Mouse (Mus musculus) hindbrain, embryonic 12.5 days (tissue): ENCODE measurements around the gene Clic4. TPM values are rescaled to one million over a fixed set of nuclear protein-coding genes. Genes with fewer than 3 reads are reported as not detected.

ENCODE experiments used
- ATAC-seq: fragments of 200-750 bp; cut with Nextera tagmentation; 2 replicates; pipeline ENCODE4 v1.8.0; 2017; ENCODE audit warnings: moderate TSS enrichment; ENCODE audit not compliant: low FRiP score
- H3K27ac ChIP-seq: fragments of 300-500 bp; sonication (generic); 2 replicates; pipeline ENCODE4 v1.5.1; 2016; ENCODE audit warnings: mild to moderate bottlenecking
- H3K27me3 ChIP-seq: fragments of 300-500 bp; sonication (generic); 2 replicates; pipeline ENCODE4 v1.6.1; 2016; ENCODE audit warnings: mild to moderate bottlenecking
- H3K36me3 ChIP-seq: fragments of 300-500 bp; sonication (generic); 2 replicates; pipeline ENCODE4 v1.6.1; 2016; ENCODE audit warnings: mild to moderate bottlenecking
- H3K4me1 ChIP-seq: fragments of 300-500 bp; sonication (generic); 2 replicates; pipeline ENCODE4 v1.6.1; 2016
- H3K4me2 ChIP-seq: fragments of 300-500 bp; sonication (generic); replicated peaks from 2 replicates; pipeline ENCODE4 v1.6.1; 2016; ENCODE audit warnings: mild to moderate bottlenecking
- H3K4me3 ChIP-seq: fragments of 300-500 bp; sonication (generic); 2 replicates; pipeline ENCODE4 v1.5.1; 2016; ENCODE audit warnings: mild to moderate bottlenecking
- H3K9ac ChIP-seq: fragments of 300-500 bp; sonication (generic); 2 replicates; pipeline ENCODE4 v1.6.1; 2016; ENCODE audit warnings: mild to moderate bottlenecking, moderate library complexity
- H3K9me3 ChIP-seq: fragments of 300-500 bp; sonication (generic); replicated peaks from 2 replicates; pipeline ENCODE4 v1.6.1; 2016; ENCODE audit warnings: mild to moderate bottlenecking
- WGBS: fragments of 180-500 bp; shearing (Covaris S2); methylation state at CpG from one replicate; pipeline ENCODE4 v1.1.7; 2016; 5-methylcytosine and 5-hydroxymethylcytosine counted together
- polyA plus RNA-seq: library from polyadenylated mRNA; unstranded; fragments of >200 nt; fragmentation: Nextera tagmentation; extraction: Ambion mirVana; gene quantifications from 2 replicates; pipeline ENCODE4 v1.2.1, GENCODE M21; 2016

The Clic4 gene
- polyA plus RNA-seq, 1 experiment from 2014 or later: 159 TPM

DNA sequence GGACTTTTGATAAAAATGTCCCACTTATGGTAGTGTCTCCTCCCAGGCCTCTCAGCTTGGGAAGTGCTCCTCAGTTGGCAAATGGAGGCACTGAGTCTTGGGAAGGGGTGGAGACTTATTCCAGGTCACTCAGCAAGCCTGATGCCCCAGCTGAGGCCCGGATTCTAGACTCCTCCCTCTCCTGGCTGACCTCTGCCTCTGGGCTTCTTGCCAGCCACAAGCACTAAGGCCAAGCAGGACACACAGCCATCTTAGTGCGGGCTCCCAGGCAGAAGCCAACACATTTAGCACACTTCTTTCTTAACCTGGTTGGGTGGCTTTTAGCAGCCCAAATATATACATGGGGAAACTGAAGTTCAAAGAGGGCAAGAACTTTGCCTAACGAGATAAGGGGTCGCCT is 33.9 kb upstream of the Clic4 start:
- Histone ChIP-seq H3K4me1 (peaks cover 13% of the 10 kb centered on the region; the same call in 1 of the 2 replicates), H3K4me2 (0 out of 2 replicates have a peak overlapping the region, but pooled peaks have one; percentile 31), H3K4me3 (no peak overlapping the region), H3K27ac (no peak overlapping the region), H3K36me3 (no peaks in the 10 kb centered on the region), H3K27me3 (no peaks in the 10 kb centered on the region), H3K9me3 (no peaks in the 10 kb centered on the region), H3K9ac (no peak overlapping the region)
- ATAC-seq: no peak
- 69% methylated on average over 4 of the region's 4 CpGs for WGBS

DNA sequence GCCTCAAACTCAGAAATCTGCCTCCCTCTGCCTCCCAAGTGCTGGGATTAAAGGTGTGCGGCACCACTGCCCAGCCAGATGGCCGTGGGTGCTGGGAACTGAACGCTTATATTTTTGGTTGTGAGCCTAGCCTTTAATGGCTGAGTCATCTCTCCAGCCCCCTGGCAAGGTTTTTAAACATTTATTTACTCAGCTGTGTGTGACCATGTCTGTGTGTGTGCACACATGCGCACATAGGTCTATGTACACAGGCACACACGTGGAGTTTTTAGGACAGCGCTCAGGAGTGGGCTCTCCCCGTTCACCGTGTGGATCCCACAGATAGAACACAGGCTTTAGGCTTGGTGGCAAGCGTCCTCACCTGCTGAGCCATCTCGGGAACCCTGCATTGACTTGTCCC is 29.6 kb upstream of the Clic4 start:
- no peak for ATAC-seq
- H3K36me3 ChIP-seq: no peaks in the 10 kb centered on the region
- no peak overlapping the region for H3K4me3 ChIP-seq
- no peaks in the 10 kb centered on the region for H3K9me3 ChIP-seq
- H3K4me2 ChIP-seq: no peak overlapping the region
- 87% methylated on average over 10 of the region's 10 CpGs for WGBS
- H3K27ac ChIP-seq: no peak overlapping the region
- H3K9ac ChIP-seq: no peak overlapping the region
- peaks cover 8% of the 10 kb centered on the region for H3K4me1 ChIP-seq
- no peaks in the 10 kb centered on the region for H3K27me3 ChIP-seq

DNA sequence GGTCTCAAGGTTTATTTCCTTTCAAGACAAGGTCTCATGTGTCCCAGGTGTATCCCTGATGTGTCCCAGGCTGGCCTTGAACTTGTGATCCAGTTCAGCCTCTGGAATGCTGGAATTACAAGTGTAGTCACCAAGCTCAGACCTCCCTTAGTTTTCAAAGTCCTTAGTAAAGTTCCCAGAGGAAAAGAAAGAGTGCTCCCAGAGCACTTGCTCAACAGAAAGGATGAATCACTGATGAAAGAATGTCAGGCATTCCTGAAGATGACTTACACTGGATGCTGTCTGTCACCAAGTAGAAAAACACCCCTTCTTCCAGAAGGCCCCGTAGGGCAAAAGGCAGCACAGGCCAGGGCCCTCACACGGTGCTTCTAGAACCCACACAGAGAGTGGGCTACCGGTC is 28.6 kb upstream of the Clic4 start:
- H3K36me3 ChIP-seq: no peaks in the 10 kb centered on the region
- H3K27me3 ChIP-seq: no peaks in the 10 kb centered on the region
- H3K4me3 ChIP-seq: no peak overlapping the region
- WGBS: 75% methylated on average over 3 of the region's 3 CpGs
- peaks cover 4% of the 10 kb centered on the region for H3K4me1 ChIP-seq
- H3K9me3 ChIP-seq: no peaks in the 10 kb centered on the region
- H3K27ac ChIP-seq: no peak overlapping the region
- no peak for ATAC-seq
- H3K9ac ChIP-seq: no peak overlapping the region
- no peak overlapping the region for H3K4me2 ChIP-seq

DNA sequence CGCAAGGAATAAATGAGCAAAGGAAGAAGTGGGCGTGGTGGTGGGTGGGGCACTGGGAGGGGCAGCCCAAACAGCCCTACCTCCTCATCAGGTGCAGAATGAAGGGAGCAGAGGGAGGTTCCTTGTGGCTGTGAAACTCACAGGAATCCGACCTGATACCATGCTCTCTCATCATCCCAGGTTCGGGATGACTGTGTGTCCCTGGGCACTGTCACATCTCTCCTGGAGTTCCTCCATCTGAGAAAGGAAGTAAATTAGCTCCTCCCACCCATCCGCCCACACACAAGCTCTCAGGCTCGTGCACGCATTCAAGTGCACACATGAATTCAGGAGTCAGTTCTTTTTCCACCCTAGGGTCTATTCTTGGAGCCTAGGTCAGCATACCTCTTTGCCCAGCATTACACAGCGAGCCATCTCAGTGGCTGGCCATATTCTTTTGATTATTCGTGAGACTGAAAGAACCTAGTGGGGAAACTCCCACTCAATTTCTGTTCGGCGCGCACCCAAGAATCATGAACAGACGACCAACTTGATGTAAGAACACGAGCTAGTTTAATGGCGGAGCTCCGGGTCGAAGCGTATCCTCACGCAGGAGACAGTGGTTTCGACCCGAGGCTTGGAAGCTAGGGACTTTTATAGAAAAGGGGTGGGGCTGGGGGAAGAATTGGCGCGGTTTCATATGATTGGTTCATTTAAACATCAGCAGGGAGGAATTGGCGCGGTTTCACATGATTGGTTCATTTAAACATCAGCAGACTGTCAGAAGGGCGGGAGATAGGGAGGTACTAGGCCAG is 27.8 kb upstream of the Clic4 start:
- Histone ChIP-seq H3K4me1 (peaks cover 4% of the 10 kb centered on the region), H3K36me3 (no peaks in the 10 kb centered on the region), H3K9ac (no peak overlapping the region), H3K4me2 (no peak overlapping the region), H3K27ac (no peak overlapping the region), H3K4me3 (no peak overlapping the region), H3K9me3 (no peaks in the 10 kb centered on the region), H3K27me3 (no peaks in the 10 kb centered on the region)
- no peak for ATAC-seq
- whole genome bisulfite sequencing: 91% methylated on average over 26 of the region's 26 CpGs

DNA sequence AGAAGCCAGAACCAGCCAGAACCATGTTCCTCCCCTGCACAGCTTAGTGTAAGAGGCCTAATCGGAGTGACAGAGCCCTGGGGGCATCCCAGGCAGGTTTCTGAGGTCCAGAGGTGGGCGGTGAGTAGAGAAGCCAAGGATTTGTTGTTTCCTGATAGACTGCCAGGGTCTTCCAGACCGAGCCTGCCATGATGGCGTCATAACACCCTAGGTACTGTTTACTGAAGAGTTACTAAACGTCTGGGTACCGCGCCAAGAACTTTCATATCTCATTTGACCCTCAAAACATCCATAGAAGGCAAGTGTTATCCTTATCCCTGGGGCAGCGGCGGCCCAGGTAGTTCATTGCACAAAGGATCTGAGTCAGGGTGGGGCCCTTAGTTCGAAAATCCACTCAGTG is 26.1 kb upstream of the Clic4 start:
- no peak overlapping the region for H3K9ac ChIP-seq
- WGBS: 91% methylated on average over 10 of the region's 10 CpGs
- no peak overlapping the region for H3K27ac ChIP-seq
- ATAC-seq: no peak
- no peaks in the 10 kb centered on the region for H3K9me3 ChIP-seq
- H3K36me3 ChIP-seq: no peaks in the 10 kb centered on the region
- peaks cover 4% of the 10 kb centered on the region for H3K4me1 ChIP-seq
- H3K4me2 ChIP-seq: no peak overlapping the region
- no peak overlapping the region for H3K4me3 ChIP-seq
- no peaks in the 10 kb centered on the region for H3K27me3 ChIP-seq

DNA sequence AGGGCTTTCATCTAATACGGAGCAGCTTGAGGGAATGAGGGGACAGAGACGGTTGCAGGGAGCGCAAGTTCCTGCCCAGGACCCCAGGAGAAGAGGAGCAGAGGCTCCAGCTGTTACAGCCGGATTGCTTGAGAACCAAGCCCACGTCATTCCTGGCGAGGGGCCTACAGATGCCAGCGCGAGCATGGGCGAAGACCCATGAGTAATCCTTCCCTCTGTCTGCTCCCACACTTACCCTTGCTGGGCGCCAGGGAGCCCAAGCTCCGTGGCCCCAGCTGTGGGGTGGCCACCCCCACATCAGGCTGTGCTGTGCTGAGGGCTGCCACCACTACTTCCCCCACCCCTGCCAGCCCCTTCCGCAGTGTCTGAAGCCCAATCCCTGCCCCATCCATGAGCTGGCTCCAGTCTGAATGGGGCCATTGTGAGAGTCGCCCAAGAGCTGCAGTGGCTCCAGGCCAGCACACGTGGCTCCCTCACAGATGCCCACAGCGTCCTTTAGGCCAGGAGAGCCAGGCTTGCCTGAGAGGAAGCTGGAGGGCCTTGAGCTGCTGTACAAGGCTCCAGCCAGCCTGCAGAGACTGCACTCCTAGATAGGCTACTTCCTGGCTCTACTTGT is 25.4 kb upstream of the Clic4 start:
- ATAC-seq: peak; percentile 56
- no peak overlapping the region for H3K9ac ChIP-seq
- WGBS: 63% methylated on average over 14 of the region's 15 CpGs
- no peak overlapping the region for H3K27ac ChIP-seq
- H3K4me1 ChIP-seq: peaks cover 4% of the 10 kb centered on the region
- H3K36me3 ChIP-seq: no peaks in the 10 kb centered on the region
- no peak overlapping the region for H3K4me2 ChIP-seq
- no peaks in the 10 kb centered on the region for H3K9me3 ChIP-seq
- H3K27me3 ChIP-seq: no peaks in the 10 kb centered on the region
- no peak overlapping the region for H3K4me3 ChIP-seq

DNA sequence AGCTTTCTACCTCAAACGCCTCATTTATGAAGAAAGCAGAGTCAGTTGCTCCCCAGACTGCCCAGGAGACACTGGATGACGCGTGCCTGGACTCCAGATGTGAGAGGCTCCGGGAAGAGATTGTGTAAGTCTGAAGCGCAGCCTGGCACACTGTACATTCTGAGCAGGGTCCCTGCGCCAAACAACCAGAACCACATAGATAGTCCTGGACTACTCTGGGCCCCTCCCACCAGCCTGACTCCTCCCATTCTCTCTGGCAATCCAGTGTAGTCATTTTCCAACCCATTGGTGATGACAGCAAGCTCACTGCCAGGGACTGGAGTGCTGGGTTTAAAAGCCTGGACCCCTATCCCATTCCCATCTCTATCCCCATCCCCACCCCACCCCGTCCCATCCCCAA is 24.5 kb upstream of the Clic4 start:
- H3K9me3 ChIP-seq: no peaks in the 10 kb centered on the region
- H3K4me1 ChIP-seq: peaks cover 11% of the 10 kb centered on the region
- H3K4me3 ChIP-seq: no peak overlapping the region
- WGBS: 84% methylated on average over 7 of the region's 7 CpGs
- H3K27me3 ChIP-seq: no peaks in the 10 kb centered on the region
- no peak overlapping the region for H3K27ac ChIP-seq
- ATAC-seq: no peak
- no peak overlapping the region for H3K9ac ChIP-seq
- no peak overlapping the region for H3K4me2 ChIP-seq
- no peaks in the 10 kb centered on the region for H3K36me3 ChIP-seq

DNA sequence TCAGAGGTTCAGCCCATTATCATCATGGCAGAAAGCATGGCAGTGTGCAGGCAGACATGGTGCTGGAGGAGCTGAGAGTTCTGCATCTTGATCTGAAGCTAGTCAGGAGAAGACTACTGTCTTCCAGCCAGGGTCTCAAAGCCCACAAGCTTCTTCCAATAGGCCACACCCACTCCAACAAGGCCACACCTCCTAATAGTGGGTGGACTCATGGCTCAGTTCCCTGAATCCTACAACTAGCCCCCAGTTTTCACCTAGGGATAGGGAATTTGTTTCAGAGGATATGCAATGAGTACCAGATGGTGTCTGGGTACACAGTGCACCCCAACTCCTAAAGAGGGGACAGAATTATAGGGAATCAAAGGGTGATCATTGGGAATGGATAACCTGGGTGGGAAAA is 24.0 kb upstream of the Clic4 start:
- H3K27ac ChIP-seq: no peak overlapping the region
- peaks cover 13% of the 10 kb centered on the region for H3K4me1 ChIP-seq
- ATAC-seq: no peak

DNA sequence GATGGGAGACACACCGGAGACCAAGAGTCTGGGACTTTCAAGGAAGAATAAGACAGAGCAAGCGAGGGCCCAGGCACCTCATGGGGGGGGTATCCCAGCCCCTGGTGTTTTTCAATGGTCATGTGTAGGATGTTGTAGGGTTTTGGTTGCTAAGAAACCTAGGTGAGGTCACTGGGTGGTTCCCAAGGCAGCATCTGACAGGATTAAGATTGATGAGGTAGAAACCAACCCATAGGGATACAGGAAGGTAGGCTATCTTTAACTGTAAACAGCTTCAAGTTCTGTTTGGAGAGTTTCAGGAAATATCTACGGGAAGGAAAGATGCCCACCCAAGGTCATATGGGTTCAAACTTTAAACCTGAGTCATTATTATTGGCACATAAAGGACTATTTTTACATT is 21.2 kb upstream of the Clic4 start:
- WGBS: 87% methylated on average over 3 of the region's 3 CpGs
- no peak for ATAC-seq

More for the DNA sequence above, 24.0 kb upstream of the Clic4 start:
- H3K4me3 ChIP-seq: no peak overlapping the region
- no peaks in the 10 kb centered on the region for H3K9me3 ChIP-seq
- H3K4me2 ChIP-seq: no peak overlapping the region
- H3K27me3 ChIP-seq: no peaks in the 10 kb centered on the region
- H3K9ac ChIP-seq: no peak overlapping the region
- no peaks in the 10 kb centered on the region for H3K36me3 ChIP-seq

DNA sequence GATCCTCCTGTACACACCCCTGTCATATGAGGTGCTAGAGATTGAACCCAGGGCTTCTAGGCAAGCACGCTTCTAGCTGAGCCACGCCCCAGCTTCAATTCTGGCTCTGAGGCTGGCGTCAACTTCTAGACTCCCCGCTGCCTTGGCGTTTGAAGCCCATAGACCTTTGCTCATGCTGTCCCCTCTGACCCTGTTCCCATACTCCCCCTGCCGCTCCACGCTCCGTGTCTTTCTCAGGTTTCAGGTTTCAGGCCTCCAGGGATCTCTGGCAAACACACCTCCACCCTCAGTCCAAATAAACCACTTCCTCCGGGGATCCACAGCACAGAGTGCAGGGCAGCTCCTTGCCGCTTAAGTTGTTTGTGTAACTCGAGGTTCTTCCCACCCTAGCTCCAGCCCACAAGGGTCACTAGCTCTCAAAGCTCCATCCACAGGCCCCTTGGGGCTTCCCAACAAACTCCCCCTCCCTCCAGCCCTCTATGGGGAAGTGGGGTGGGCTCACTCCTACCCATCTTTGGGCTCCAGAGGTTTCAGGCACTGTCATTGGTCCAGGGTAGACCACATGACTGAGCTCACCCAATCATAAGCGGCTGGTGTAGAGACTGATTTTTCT is 20.0 kb upstream of the Clic4 start:
- no peak overlapping the region for H3K4me2 ChIP-seq
- H3K4me3 ChIP-seq: no peak overlapping the region
- no peak overlapping the region for H3K9ac ChIP-seq
- H3K36me3 ChIP-seq: no peaks in the 10 kb centered on the region
- H3K27ac ChIP-seq: no peak overlapping the region
- H3K4me1 ChIP-seq: 0 out of 2 replicates have a peak, but pooled peaks cover 8% of the 10 kb centered on the region
- WGBS: 13% methylated on average over 12 of the region's 12 CpGs
- no peaks in the 10 kb centered on the region for H3K9me3 ChIP-seq
- ATAC-seq: no peak
- H3K27me3 ChIP-seq: no peaks in the 10 kb centered on the region

More for the DNA sequence above, 21.2 kb upstream of the Clic4 start:
- Histone ChIP-seq H3K9me3 (no peaks in the 10 kb centered on the region), H3K4me1 (peaks cover 13% of the 10 kb centered on the region), H3K4me3 (no peak overlapping the region), H3K9ac (no peak overlapping the region), H3K27me3 (no peaks in the 10 kb centered on the region), H3K36me3 (no peaks in the 10 kb centered on the region), H3K27ac (no peak overlapping the region), H3K4me2 (no peak overlapping the region)

DNA sequence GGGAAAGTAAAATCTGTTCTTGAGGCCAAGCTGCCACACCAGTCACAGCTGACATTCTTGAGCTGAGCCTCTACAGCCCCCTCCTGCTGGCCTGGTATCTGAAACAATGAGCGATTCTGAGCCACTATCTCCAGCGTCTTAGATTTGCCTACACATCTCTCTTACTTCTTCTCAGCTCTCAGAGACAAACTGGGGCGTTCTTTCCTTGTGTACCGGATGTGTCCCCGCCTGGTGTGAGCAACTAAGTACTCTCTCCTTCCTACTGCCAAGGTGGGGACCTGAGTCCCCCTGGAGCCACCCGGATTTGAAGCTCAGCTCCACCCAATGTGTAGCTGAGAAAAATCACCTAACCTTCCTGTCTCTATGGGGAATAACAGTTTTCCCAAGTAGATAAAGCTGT is 19.2 kb upstream of the Clic4 start:
- Histone ChIP-seq H3K27me3 (no peaks in the 10 kb centered on the region), H3K4me3 (no peak overlapping the region), H3K9me3 (no peaks in the 10 kb centered on the region), H3K27ac (no peak overlapping the region), H3K4me1 (0 out of 2 replicates have a peak, but pooled peaks cover 8% of the 10 kb centered on the region), H3K36me3 (no peaks in the 10 kb centered on the region), H3K9ac (no peak overlapping the region), H3K4me2 (no peak overlapping the region)
- 50% methylated on average over 6 of the region's 6 CpGs for WGBS
- no peak for ATAC-seq

DNA sequence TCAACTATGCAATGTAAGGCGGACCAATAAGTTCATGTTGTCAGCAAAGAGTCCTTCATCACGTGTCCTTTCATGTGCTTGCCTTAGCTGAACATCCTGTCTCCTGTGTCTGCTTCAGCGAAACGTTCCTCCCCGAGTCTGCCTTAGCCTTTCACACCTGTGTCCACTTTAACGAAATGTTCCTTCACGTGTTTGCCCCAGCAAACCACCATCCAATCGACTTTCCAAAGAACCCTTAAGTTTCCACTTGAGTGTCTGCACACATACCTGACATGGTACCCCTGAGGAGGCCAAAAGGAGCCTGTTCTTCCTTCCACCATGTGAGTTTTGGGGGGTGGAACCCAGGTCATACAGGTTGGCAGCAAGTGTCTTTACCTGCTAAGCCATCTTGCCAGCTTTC is 18.6 kb upstream of the Clic4 start:
- ATAC-seq: no peak
- 91% methylated on average over 8 of the region's 8 CpGs for WGBS

More for the DNA sequence above, 18.6 kb upstream of the Clic4 start:
- Histone ChIP-seq H3K36me3 (no peaks in the 10 kb centered on the region), H3K4me3 (no peak overlapping the region), H3K9ac (no peak overlapping the region), H3K4me2 (no peak overlapping the region), H3K27ac (no peak overlapping the region), H3K4me1 (0 out of 2 replicates have a peak, but pooled peaks cover 8% of the 10 kb centered on the region), H3K9me3 (no peaks in the 10 kb centered on the region), H3K27me3 (no peaks in the 10 kb centered on the region)
